Mouse (Mus musculus) bone marrow macrophage, adult 2 months (primary cell): Measurements from ENCODE around the gene Gja8.

Experiments used
- CTCF ChIP-seq: IDR thresholded peaks from 2 replicates; pipeline ENCODE4 v1.5.1; 2012; ENCODE audit warnings: low read depth, mild to moderate bottlenecking, low read length, moderate library complexity
- POLR2A ChIP-seq: IDR thresholded peaks from 2 replicates; pipeline ENCODE4 v1.6.1; 2012; ENCODE audit warnings: mild to moderate bottlenecking, low read depth, low read length, borderline replicate concordance

- TF ChIP-seq CTCF (no peak), POLR2A (no peak)
Observed at GRCm38 (mm10) chr3:96963088-96964034, 37.5 kb upstream of the Gja8 start.
